Comparison of ENCODE assay signal across 8 mouse cellular contexts in genomic region chr4:115709792-115710418, GRCm38 (mm10). TPM values are rescaled to one million over a fixed set of nuclear protein-coding genes. Genes with fewer than 3 reads are reported as not detected.
DNase-seq lines count a peak whose midpoint lies in the region; ATAC-seq lines count a peak whose summit lies in the region.

No protein-coding gene starts in this region.

- H3K9ac ChIP-seq in embryonic facial prominence, embryonic 15.5 days: no peak overlapping the region
- H3K9ac ChIP-seq in limb, embryonic 13.5 days: no peak overlapping the region
- H3K9ac ChIP-seq in midbrain, embryonic 16.5 days (ENCODE audit: low read depth, low read length): peak overlapping the region; percentile 55; the same call in 1 of the 2 replicates

- 12% methylated on average over 12 of the region's 13 CpGs for WGBS in embryonic facial prominence, embryonic 15.5 days
- 9% methylated on average over 13 of the region's 13 CpGs for WGBS in limb, embryonic 13.5 days
- WGBS in midbrain, embryonic 16.5 days: 12% methylated on average over 13 of the region's 13 CpGs

- H3K9me3 ChIP-seq in embryonic facial prominence, embryonic 15.5 days (replicated peaks): no peaks in the 10 kb centered on the region
- no peaks in the 10 kb centered on the region for H3K9me3 ChIP-seq in limb, embryonic 13.5 days
- no peaks in the 10 kb centered on the region for H3K9me3 ChIP-seq in midbrain, embryonic 16.5 days (replicated peaks; ENCODE audit: control insufficient read depth, low read length, poor library complexity, severe bottlenecking)

- H3K4me3 ChIP-seq in embryonic facial prominence, embryonic 15.5 days (replicated peaks): no peak overlapping the region
- H3K4me3 ChIP-seq in limb, embryonic 13.5 days: no peak overlapping the region
- peak overlapping the region; percentile 31 for H3K4me3 ChIP-seq in midbrain, embryonic 16.5 days (ENCODE audit: low read depth, low read length)

- H3K27ac ChIP-seq in embryonic facial prominence, embryonic 15.5 days (replicated peaks): 0 out of 2 replicates have a peak overlapping the region, but pooled peaks have one; percentile 48
- no peak overlapping the region for H3K27ac ChIP-seq in limb, embryonic 13.5 days
- no peak overlapping the region for H3K27ac ChIP-seq in midbrain, embryonic 16.5 days (ENCODE audit: low read length)

- no peaks in the 10 kb centered on the region for H3K27me3 ChIP-seq in embryonic facial prominence, embryonic 15.5 days
- no peaks in the 10 kb centered on the region for H3K27me3 ChIP-seq in limb, embryonic 13.5 days
- no peaks in the 10 kb centered on the region for H3K27me3 ChIP-seq in midbrain, embryonic 16.5 days (ENCODE audit: control insufficient read depth, insufficient read depth, low read depth, low read length)

- H3K36me3 ChIP-seq in embryonic facial prominence, embryonic 15.5 days: no peaks in the 10 kb centered on the region
- no peaks in the 10 kb centered on the region for H3K36me3 ChIP-seq in limb, embryonic 13.5 days
- H3K36me3 ChIP-seq in midbrain, embryonic 16.5 days (ENCODE audit: control insufficient read depth, insufficient read depth, low read length): no peaks in the 10 kb centered on the region

- peak overlapping the region; percentile 35 for H3K4me2 ChIP-seq in embryonic facial prominence, embryonic 15.5 days (replicated peaks)
- peak overlapping the region; percentile 45 for H3K4me2 ChIP-seq in limb, embryonic 13.5 days (replicated peaks)
- H3K4me2 ChIP-seq in midbrain, embryonic 16.5 days (ENCODE audit: low read length): peak overlapping the region; percentile 59

- no peaks in the 10 kb centered on the region for H3K4me1 ChIP-seq in embryonic facial prominence, embryonic 15.5 days
- 0 out of 2 replicates have a peak, but pooled peaks cover 3% of the 10 kb centered on the region for H3K4me1 ChIP-seq in limb, embryonic 13.5 days
- peaks cover 2% of the 10 kb centered on the region; the same call in 1 of the 2 replicates for H3K4me1 ChIP-seq in midbrain, embryonic 16.5 days (ENCODE audit: control insufficient read depth, insufficient read depth, low read length)

- no peak for ATAC-seq in embryonic facial prominence, embryonic 15.5 days (ENCODE audit: insufficient number of reproducible peaks, low FRiP score, low TSS enrichment, low read depth)
- peak; percentile 61; the same call in 1 of the 2 replicates for ATAC-seq in limb, embryonic 13.5 days (ENCODE audit: low FRiP score, low read depth)
- ATAC-seq in midbrain, embryonic 16.5 days: peak; percentile 82

- DNase-seq in 416B (ENCODE audit: low read depth): peak; percentile 59
- peak; percentile 57 to 76 for DNase-seq in adrenal gland, postnatal 4 days (ENCODE audit: low spot score in 2 of 2)
- peak; percentile 85 to 89 for DNase-seq in heart, adult 9 months (ENCODE audit: low spot score in 2 of 2)
- peak; percentile 98 for DNase-seq in kidney, adult 9 months
- DNase-seq in spleen, postnatal 36 days (ENCODE audit: low spot score in 2 of 2): peak; percentile 20 to 35

RNA-seq across cellular contexts. Expression of gene Efcab14, which starts 27.6 kb away (rescaled TPM):
- total RNA-seq in adrenal gland, postnatal 4 days (2021): 10 to 100 TPM; 68.1 to 71.2 TPM
- polyA plus RNA-seq in embryonic facial prominence, embryonic 15.5 days (2015; fragmentation: Nextera tagmentation; extraction: Ambion mirVana): 41.1 and 45.7 TPM in 2 replicates
- polyA plus RNA-seq in limb, embryonic 13.5 days (2015; fragmentation: Nextera tagmentation; extraction: Ambion mirVana): 31.6 and 32.1 TPM in 2 replicates
- polyA plus RNA-seq in midbrain, embryonic 16.5 days (2015; fragmentation: Nextera tagmentation; extraction: Ambion mirVana): 17.3 and 17.6 TPM in 2 replicates

Comparison
In these comparisons a context has a peak if more than half of its experiments do, and no peak if none do; other contexts are left out.
1. DNase-seq: peak in every context shown above with its lines; median percentile 98 in kidney, adult 9 months; 87 in heart, adult 9 months; 66 in adrenal gland, postnatal 4 days; 59 in 416B; 28 in spleen, postnatal 36 days.